Mouse (Mus musculus): ENCODE data around the gene Mcm3. TPM values are rescaled to one million over a fixed set of nuclear protein-coding genes. Genes with fewer than 3 reads are reported as not detected.

The Mcm3 gene
- polyA plus RNA-seq, 1 experiment: 63.3 TPM

DNA sequence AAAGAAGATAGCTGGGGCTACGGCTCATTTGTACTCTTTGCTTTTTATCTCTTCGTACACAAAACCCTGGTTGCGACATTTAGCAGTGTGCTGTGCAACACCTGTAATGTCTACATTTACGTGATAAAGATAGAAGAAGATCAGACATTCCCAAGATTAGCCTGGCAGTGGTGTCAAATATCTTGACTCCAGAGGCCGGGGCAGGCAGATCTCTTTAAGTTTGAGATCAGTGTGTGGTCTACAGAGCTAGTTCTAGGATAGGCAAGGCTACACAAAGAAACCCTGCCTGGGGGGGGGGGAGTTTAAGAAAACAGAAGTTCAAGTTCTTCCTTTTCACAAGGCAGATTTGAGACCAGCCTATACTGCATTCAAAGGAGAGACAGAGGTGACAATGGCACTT is 59.8 kb downstream of the Mcm3 start:
- TF ChIP-seq GATA1 (IDR thresholded peaks at IDR 0.05; ENCODE audit: low read length): no peak

DNA sequence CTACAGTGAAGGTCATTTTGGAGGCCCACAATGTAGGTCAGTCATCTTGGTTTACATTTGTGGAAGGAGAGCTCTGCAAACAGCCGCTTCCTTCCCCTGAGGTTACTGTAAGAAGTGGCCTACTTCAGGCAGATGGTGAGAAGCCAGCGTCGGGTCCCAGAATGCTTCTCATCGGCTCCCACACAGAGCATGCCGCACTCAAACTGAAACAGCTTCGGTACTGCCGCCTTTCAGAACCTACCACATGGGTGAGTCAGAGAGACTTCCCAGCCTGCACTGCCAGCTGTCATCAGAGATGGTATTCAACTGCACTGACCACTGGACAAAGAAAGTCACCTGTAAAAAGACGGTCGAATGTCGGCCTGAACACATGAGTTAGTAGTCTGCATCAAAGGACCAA is 60.3 kb downstream of the Mcm3 start:
- no peak for TF ChIP-seq GATA1 (IDR thresholded peaks at IDR 0.05; ENCODE audit: low read length)

DNA sequence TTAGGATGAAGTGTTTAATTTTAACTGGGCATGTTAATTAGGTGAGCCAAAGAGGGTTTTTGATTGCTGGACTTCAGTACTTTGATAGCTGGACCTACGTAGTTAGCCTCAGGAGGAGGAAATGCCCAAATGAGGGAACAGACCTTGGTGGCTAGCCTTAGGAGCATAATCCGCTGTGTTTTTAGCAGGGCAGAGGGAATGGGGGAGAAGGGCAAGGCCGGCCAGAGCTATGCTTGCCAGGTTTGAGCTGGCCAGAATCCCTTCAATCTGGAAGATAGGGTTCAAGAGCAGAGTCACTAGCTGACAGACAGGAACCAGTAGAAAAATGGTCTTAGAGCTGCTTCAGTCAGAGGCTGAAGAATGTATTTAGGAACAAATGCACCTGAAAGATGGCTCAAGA is 62.5 kb downstream of the Mcm3 start:
- TF ChIP-seq GATA1 (IDR thresholded peaks at IDR 0.05; ENCODE audit: low read length): no peak

DNA sequence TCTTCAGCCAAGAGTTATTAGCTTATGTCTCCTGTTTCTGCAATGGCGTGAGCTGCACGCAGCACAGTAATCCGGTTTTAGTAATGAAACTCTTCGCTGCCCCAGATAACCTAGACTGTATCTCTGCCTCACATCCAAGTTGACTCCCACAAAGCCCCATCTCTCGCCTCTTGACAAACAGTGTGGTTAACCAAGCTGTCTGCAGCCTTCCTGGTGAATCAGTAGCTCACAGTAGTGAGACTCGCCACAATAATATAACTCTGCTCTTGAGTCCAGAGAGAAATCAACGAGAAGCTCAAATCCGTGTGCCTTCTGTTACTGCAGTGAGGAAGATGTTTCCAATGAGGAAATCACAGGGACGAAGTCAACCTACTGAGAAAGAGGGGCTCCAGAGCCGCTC is 65.7 kb downstream of the Mcm3 start:
- no peak for TF ChIP-seq GATA1 (IDR thresholded peaks at IDR 0.05; ENCODE audit: low read length)

Other genes starting within 250 kb of the Mcm3 start
- not detected in 2 replicates for gene Pkhd1, start 202.2 kb downstream of the Mcm3 start, polyA plus RNA-seq (2012)
- gene Il17a, start 89.4 kb downstream of the Mcm3 start, polyA plus RNA-seq (2012): not detected in 2 replicates
- not detected in 2 replicates for gene Il17f, start 29.7 kb downstream of the Mcm3 start, polyA plus RNA-seq (2012)
- 0.02 and 0.08 TPM in 2 replicates for gene Paqr8, start 70.3 kb upstream of the Mcm3 start, polyA plus RNA-seq (2012)
- gene Efhc1, start 131.3 kb upstream of the Mcm3 start, polyA plus RNA-seq (2012): not detected in 2 replicates